Mouse (Mus musculus): ENCODE results near the gene Rassf3. TPM values are rescaled to one million over a fixed set of nuclear protein-coding genes. Genes with fewer than 3 reads are reported as not detected.

Gene Rassf3
- total RNA-seq, 1 experiment from 2014 or later, result 19.2 TPM

DNA sequence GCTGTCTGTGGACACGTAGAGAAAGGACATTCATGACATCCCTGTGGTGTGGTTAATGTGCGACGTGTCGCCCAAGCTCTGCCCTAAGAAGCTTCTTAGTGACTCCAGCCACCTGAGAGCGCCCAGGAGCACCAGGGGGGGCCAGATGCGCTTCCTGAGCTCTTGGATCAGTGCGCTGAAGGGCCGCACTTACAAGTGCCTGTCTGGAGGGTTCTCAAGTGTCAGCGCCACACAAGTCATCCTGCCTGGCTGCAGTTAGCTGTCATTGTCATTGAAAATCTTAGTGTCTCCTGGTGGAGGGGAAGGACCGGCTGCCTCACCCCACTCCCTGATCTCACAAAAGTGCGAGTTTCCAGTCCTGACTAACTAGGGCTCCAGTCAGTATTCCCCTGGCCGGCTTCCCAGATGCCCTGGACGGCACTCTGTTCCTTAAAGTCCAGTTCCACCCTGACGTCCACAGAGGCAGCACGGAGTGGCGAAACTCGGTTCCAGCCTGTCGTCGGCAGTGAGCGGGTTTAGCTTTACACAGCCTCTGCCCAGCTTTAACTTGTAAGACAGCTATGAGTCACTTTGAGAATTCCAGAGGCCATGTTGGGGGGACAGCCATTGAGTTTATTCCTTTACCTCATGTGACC lies 80.5 kb downstream of the Rassf3 start:
- no peak for ATAC-seq (replicated peaks in 1 of 2; ENCODE audit: insufficient read depth in 1 of 2, low FRiP score in 2 of 2, low TSS enrichment in 1 of 2, low read depth in 1 of 2, poor library complexity in 2 of 2, severe bottlenecking in 2 of 2)

GRCm38 (mm10) chr10:121394789-121395325 lies 81.3 kb downstream of the Rassf3 start:
- no peak for ATAC-seq (replicated peaks in 1 of 2; ENCODE audit: insufficient read depth in 1 of 2, low FRiP score in 2 of 2, low TSS enrichment in 1 of 2, low read depth in 1 of 2, poor library complexity in 2 of 2, severe bottlenecking in 2 of 2)

- ATAC-seq (replicated peaks in 1 of 2; ENCODE audit: insufficient read depth in 1 of 2, low FRiP score in 2 of 2, low TSS enrichment in 1 of 2, low read depth in 1 of 2, poor library complexity in 2 of 2, severe bottlenecking in 2 of 2), result no peak
Observed at GRCm38 (mm10) chr10:121394270-121394669, 81.9 kb downstream of the Rassf3 start.

DNA sequence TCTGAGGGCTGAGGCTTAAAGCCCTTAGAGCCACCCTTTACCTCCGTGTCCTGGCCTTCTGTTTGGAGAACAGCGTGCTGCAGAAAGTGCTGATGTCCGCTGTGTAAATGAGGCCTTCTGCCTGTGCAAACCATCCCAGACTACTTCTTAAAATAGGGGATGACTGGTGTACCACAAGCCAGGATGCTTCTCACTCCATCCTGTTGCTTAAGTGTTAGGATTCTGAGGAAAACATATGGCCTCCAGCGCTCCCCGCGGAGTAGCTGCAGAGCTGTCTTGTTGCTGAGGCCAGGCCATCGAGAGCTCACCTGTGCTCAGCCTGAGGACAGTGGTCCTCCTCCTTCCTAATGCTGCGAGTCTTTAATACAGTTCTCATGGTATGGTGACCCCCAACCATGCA lies 84.2 kb downstream of the Rassf3 start:
- no peak for ATAC-seq (replicated peaks in 1 of 2; ENCODE audit: insufficient read depth in 1 of 2, low FRiP score in 2 of 2, low TSS enrichment in 1 of 2, low read depth in 1 of 2, poor library complexity in 2 of 2, severe bottlenecking in 2 of 2)

DNA sequence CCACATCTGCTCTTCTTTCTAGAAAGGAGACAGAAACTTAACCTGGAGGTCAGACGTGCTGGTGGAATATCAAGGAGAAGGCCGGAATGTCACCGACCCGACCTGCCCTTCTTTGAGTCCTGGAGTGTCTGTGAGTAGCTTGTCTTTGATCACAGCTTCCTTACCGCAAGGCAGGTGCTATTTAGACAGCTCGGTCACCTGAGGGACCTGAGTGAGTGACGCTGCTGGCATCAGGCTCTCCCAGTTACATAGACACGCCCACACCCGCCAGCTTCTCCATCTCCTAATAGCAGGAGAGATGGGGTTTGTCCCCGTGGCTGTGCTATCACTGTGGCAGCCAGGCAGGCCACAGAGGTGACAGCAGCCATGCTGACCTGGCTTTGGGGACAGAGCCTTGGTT lies 85.5 kb downstream of the Rassf3 start:
- ATAC-seq (replicated peaks in 1 of 2; ENCODE audit: insufficient read depth in 1 of 2, low FRiP score in 2 of 2, low TSS enrichment in 1 of 2, low read depth in 1 of 2, poor library complexity in 2 of 2, severe bottlenecking in 2 of 2), result no peak

GRCm38 (mm10) chr10:121386347-121386746 lies 89.8 kb downstream of the Rassf3 start:
- ATAC-seq (replicated peaks in 1 of 2; ENCODE audit: insufficient read depth in 1 of 2, low FRiP score in 2 of 2, low TSS enrichment in 1 of 2, low read depth in 1 of 2, poor library complexity in 2 of 2, severe bottlenecking in 2 of 2), result no peak

DNA sequence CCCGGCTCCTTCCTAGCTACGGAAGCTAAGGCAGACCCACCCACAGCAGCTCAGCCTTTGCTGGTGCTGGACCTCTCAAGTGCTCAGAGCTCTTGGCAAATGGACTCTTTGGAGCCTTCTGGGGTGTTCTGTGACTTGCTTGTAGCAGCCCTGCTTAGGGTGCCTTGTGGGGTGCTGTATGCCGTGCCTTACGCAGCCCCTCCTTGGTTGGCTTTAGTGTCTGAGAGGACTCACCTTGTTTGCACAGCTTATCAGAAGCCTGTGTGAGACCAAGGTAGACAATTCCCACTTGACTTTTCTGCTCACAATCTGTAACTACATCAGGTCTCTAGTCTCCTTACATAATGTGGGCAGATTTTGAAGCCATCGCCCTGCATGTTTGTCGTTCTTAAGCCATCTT lies 90.5 kb downstream of the Rassf3 start:
- ATAC-seq (replicated peaks in 1 of 2; ENCODE audit: insufficient read depth in 1 of 2, low FRiP score in 2 of 2, low TSS enrichment in 1 of 2, low read depth in 1 of 2, poor library complexity in 2 of 2, severe bottlenecking in 2 of 2), result no peak

- no peak for ATAC-seq (replicated peaks in 1 of 2; ENCODE audit: insufficient read depth in 1 of 2, low FRiP score in 2 of 2, low TSS enrichment in 1 of 2, low read depth in 1 of 2, poor library complexity in 2 of 2, severe bottlenecking in 2 of 2)
Observed at GRCm38 (mm10) chr10:121384710-121385109, 91.4 kb downstream of the Rassf3 start.

- no peak for ATAC-seq (replicated peaks in 1 of 2; ENCODE audit: insufficient read depth in 1 of 2, low FRiP score in 2 of 2, low TSS enrichment in 1 of 2, low read depth in 1 of 2, poor library complexity in 2 of 2, severe bottlenecking in 2 of 2)
Observed at GRCm38 (mm10) chr10:121381280-121381679, 94.9 kb downstream of the Rassf3 start.

DNA sequence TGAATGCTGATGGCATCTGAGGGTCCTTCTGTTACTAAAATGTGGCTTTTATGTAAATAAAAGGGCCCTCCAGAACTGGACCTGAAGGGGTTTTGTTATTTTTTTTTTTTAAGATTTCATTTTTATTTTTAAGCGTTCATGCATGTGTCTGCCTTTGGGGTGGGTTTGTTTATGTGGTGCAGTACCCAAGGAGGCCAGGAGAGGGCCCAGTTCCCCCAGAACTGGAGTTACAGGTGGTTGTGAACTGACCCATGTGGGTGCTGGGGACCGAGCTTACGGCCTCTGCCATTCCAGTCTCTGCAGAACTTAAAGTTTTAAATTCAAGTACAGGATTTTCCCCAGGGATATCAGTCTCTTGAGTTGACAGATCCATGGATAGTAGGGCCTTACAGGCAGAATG lies 96.8 kb downstream of the Rassf3 start:
- ATAC-seq (replicated peaks in 1 of 2; ENCODE audit: insufficient read depth in 1 of 2, low FRiP score in 2 of 2, low TSS enrichment in 1 of 2, low read depth in 1 of 2, poor library complexity in 2 of 2, severe bottlenecking in 2 of 2), result no peak

- ATAC-seq (replicated peaks in 1 of 2; ENCODE audit: insufficient read depth in 1 of 2, low FRiP score in 2 of 2, low TSS enrichment in 1 of 2, low read depth in 1 of 2, poor library complexity in 2 of 2, severe bottlenecking in 2 of 2), result no peak; a peak in 1 of 4 replicates
Observed at GRCm38 (mm10) chr10:121376530-121377271, 99.4 kb downstream of the Rassf3 start.

- no peak for ATAC-seq (replicated peaks in 1 of 2; ENCODE audit: insufficient read depth in 1 of 2, low FRiP score in 2 of 2, low TSS enrichment in 1 of 2, low read depth in 1 of 2, poor library complexity in 2 of 2, severe bottlenecking in 2 of 2)
Observed at GRCm38 (mm10) chr10:121375649-121376493, 100.3 kb downstream of the Rassf3 start.

GRCm38 (mm10) chr10:121374693-121375620 lies 101.2 kb downstream of the Rassf3 start:
- ATAC-seq (replicated peaks in 1 of 2; ENCODE audit: insufficient read depth in 1 of 2, low FRiP score in 2 of 2, low TSS enrichment in 1 of 2, low read depth in 1 of 2, poor library complexity in 2 of 2, severe bottlenecking in 2 of 2), result peak; percentile 65 to 76; a peak in 3 of 4 replicates

DNA sequence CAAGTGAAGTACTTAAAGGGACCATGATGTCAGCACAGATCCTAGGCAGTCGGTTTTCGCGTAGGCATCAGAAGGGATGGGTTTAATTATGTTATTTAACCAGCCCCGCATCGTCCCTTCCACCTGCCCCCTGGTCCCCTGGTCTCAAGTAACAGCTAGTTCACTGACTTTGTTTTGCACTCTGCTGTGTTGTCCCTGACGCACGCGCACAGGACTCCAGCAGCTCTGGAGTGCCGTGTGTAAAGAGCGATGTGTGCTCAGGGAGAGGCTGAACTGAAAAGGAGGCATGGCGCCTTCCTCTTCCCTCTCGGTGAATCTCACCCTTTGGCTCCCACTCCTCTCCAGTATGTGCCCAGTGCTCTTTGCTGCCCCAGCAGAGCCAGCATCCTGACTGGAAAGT lies 102.1 kb downstream of the Rassf3 start:
- no peak for ATAC-seq (replicated peaks in 1 of 2; ENCODE audit: insufficient read depth in 1 of 2, low FRiP score in 2 of 2, low TSS enrichment in 1 of 2, low read depth in 1 of 2, poor library complexity in 2 of 2, severe bottlenecking in 2 of 2)

DNA sequence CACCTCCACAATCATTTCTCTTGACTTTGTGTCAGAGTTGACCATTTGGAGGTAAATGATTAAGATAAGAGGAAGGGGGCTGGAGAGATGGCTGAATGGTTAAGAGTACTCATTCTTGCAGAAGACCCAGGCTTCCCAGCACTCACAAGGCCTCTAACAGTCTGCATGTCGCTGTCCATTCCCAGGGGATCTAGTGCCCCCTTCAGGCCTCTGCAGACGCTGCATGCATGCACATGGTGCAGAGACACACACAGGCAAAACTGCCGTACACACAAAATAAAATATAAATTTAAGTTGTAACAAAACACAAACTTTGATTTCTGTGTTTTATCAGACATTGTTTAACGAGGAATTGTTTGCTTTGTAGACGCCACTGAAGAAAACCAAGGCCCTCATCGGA lies 105.4 kb downstream of the Rassf3 start:
- ATAC-seq (replicated peaks in 1 of 2; ENCODE audit: insufficient read depth in 1 of 2, low FRiP score in 2 of 2, low TSS enrichment in 1 of 2, low read depth in 1 of 2, poor library complexity in 2 of 2, severe bottlenecking in 2 of 2), result no peak

DNA sequence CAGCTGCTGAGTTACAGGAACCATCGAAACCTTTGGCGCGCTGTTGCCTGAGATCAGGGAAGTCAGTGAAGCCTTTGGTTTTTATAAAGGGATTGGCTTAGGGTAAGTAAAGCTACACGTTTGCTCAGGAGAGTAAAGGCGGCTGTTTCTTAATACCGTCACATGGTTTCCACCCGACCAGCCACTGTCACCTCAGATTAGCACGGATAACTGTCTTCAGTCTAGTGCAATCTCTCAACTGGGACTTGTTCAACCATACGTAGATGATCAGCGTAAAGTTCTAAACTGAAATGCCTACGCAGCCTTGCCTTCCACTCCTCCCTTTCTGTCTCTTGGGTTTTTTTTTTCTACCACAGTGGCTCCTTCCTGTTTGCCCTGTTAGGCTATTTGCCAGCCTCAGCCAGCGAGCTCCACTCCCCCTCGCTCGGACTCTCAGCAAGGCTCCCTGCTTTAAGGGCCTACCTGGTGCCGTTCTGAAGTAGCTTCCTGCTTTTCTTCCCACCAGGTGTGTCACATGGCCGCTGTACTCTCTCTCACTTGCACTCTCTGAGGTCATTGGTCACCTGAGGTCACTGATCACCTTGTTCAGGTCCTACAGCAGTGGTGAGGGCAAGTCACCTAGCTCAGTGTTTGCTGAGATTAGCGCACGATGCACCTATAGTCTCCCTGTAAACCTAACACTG lies 107.2 kb downstream of the Rassf3 start:
- ATAC-seq (replicated peaks in 1 of 2; ENCODE audit: insufficient read depth in 1 of 2, low FRiP score in 2 of 2, low TSS enrichment in 1 of 2, low read depth in 1 of 2, poor library complexity in 2 of 2, severe bottlenecking in 2 of 2), result no peak

Measured in hematopoietic stem cell, adult 5-6 weeks (primary cell).